Mouse (Mus musculus): ENCODE measurements around the gene Inha. TPM values are rescaled to one million over a fixed set of nuclear protein-coding genes. Genes with fewer than 3 reads are reported as not detected.

Inha gene
- not detected for polyA plus RNA-seq (2017; shearing (Covaris generic))

GRCm38 (mm10) chr1:75507006-75507405 is at the start of gene Inha:
Gene Inha, plus strand, starts transcription at chr1:75507077.

GRCm38 (mm10) chr1:75478916-75479634 is 27.8 kb upstream of the Inha start, which contains the start of the genes Chpf and Tmem198:
Gene Chpf, minus strand, starts transcription at chr1:75479307.
Gene Tmem198, plus strand, starts transcription at chr1:75479532.

GRCm38 (mm10) chr1:75505956-75506831 is 683 bp upstream of the Inha start, which contains the start of gene Obsl1:
Gene Obsl1, minus strand, starts transcription at chr1:75506452.

GRCm38 (mm10) chr1:75521321-75522031 is 14.6 kb downstream of the Inha start, which contains the start of gene Stk11ip:
Gene Stk11ip, plus strand, starts transcription at chr1:75521529.

GRCm38 (mm10) chr1:75545965-75546956 is 39.4 kb downstream of the Inha start, which contains the start of gene Slc4a3:
Gene Slc4a3, plus strand, starts transcription at chr1:75546266.

Other genes with a start within 250 kb of the Inha start
- gene Ptprn, start 242.6 kb upstream of the Inha start, polyA plus RNA-seq (2017; shearing (Covaris generic)): 0.15 TPM
- gene Resp18, start 228.7 kb upstream of the Inha start, polyA plus RNA-seq (2017; shearing (Covaris generic)): not detected
- 88.1 TPM for gene Dnpep, start 189.1 kb upstream of the Inha start, polyA plus RNA-seq (2017; shearing (Covaris generic))
- not detected for gene Des, start 146.7 kb upstream of the Inha start, polyA plus RNA-seq (2017; shearing (Covaris generic))
- 0.42 TPM for gene Speg, start 131.8 kb upstream of the Inha start, polyA plus RNA-seq (2017; shearing (Covaris generic))
- 110 TPM for gene Gmppa, start 71.1 kb upstream of the Inha start, polyA plus RNA-seq (2017; shearing (Covaris generic))
- not detected for gene Asic4, start 56.6 kb upstream of the Inha start, polyA plus RNA-seq (2017; shearing (Covaris generic))
- 5.1 TPM for gene Chpf, start 27.8 kb upstream of the Inha start, polyA plus RNA-seq (2017; shearing (Covaris generic))
- gene Tmem198, start 27.5 kb upstream of the Inha start, polyA plus RNA-seq (2017; shearing (Covaris generic)): 0.25 TPM
- gene Obsl1, start 625 bp upstream of the Inha start, polyA plus RNA-seq (2017; shearing (Covaris generic)): not detected
- 32.3 TPM for gene Stk11ip, start 14.5 kb downstream of the Inha start, polyA plus RNA-seq (2017; shearing (Covaris generic))
- gene Slc4a3, start 39.2 kb downstream of the Inha start, polyA plus RNA-seq (2017; shearing (Covaris generic)): 0.05 TPM